Mouse (Mus musculus) cerebellum, postnatal 4 days (tissue): ENCODE measurements around the gene Gpsm3.

ENCODE experiments used
- DNase-seq, 2 experiments: peaks; one replicate each; pipeline ENCODE4 v3.0.0; 2022; ENCODE audit warnings: low spot score in 2 of 2, mixed read lengths in 1 of 2

The Gpsm3 gene

GRCm38 (mm10) chr17:34629221-34629751 lies 39.7 kb downstream of the Gpsm3 start, which contains the start of gene Prrt1:
Gene Prrt1, plus strand, starts transcription at chr17:34629533.
- DNase-seq, result no peak

- no peak for DNase-seq
Observed at GRCm38 (mm10) chr17:34629796-34630603, 40.4 kb downstream of the Gpsm3 start.

DNA sequence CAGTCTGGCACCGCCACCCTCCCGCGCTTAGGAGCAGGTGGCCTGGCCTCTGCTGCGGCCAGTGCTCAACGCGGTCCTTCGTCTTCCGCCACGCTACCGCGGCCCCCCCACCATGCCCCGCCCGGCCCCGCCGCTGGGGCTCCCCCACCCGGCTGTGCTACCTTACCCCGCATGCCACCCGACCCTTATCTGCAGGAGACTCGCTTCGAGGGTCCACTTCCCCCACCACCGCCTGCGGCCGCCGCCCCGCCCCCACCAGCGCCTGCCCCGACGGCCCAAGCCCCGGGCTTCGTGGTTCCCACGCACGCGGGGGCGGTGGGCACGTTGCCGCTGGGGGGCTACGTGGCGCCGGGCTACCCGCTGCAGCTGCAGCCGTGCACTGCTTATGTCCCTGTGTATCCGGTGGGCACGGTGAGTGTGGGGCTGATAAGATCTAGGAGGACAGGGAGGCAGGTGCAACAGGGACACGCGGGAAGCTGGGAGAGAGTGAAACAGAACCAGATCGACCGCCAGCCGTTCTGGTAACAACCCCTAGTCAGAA lies 41.2 kb downstream of the Gpsm3 start:
- no peak for DNase-seq

GRCm38 (mm10) chr17:34631647-34632046 lies 42.0 kb downstream of the Gpsm3 start:
- no peak for DNase-seq

- DNase-seq, result no peak
Observed at GRCm38 (mm10) chr17:34632261-34632691, 42.7 kb downstream of the Gpsm3 start.

- DNase-seq, result no peak
Observed at GRCm38 (mm10) chr17:34635671-34636070, 46.1 kb downstream of the Gpsm3 start.

- no peak for DNase-seq
Observed at GRCm38 (mm10) chr17:34637459-34637858, 47.9 kb downstream of the Gpsm3 start.

GRCm38 (mm10) chr17:34639461-34640255 lies 50.1 kb downstream of the Gpsm3 start:
- DNase-seq, result no peak

DNA sequence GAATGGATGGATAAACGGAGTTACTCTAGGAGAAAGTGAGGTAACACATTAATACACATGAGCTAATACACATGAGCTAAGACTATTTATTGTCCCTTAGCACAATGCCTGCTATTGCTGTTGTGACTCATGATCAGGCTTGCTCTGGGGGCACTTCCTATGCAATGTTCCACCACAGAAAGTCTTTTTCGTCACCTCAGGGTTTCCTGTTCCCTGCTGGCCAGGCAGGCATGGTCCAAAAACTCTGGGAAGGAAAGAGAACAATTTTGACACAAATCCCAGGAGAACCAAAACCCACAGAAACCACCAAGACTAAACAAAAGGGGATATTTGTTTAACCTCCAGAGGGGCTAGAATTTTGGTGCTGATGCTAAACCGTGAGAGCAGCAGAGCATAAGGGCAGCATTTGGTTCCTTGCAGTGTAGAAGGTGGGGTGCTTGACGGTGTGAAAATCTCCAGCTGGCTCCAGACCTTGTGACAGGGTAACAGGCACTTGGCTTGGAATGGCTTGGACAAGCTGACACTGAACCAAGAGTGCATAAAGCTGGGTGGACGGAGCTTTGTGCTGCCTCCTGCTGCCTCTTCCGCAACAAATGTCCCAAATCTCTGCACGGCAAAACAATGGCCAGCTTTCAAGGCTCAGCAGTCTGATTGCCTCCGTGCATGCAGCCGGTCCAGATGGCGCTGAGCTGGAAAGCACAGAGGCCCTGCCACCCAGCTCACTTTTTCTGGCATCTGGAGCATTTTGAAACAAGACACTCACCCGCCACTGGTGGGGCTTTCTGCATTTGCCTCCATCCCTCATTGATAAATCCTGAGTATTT lies 51.4 kb downstream of the Gpsm3 start:
- peak in 1 of 2 experiments; percentile 55 for DNase-seq
